Mouse (Mus musculus) limb, embryonic 11.5 days (tissue): ENCODE results near the gene Gigyf2. TPM values are rescaled to one million over a fixed set of nuclear protein-coding genes. Genes with fewer than 3 reads are reported as not detected.

Experiments used
- ATAC-seq: fragments of 200-750 bp; cut with Nextera tagmentation; 2 replicates; pipeline ENCODE4 v1.8.0; 2017; ENCODE audit warnings: low read depth; ENCODE audit not compliant: insufficient number of reproducible peaks, low FRiP score, low TSS enrichment
- DNase-seq: peaks from one replicate; pipeline ENCODE4 v3.0.0-alpha.2; 2015; ENCODE audit warnings: low spot score
- H3K27ac ChIP-seq: fragments of 300-500 bp; sonication (generic); replicated peaks from 2 replicates; pipeline ENCODE4 v1.5.1; 2014; ENCODE audit warnings: low read depth, mild to moderate bottlenecking, low read length
- H3K27me3 ChIP-seq: fragments of 300-500 bp; sonication (generic); 2 replicates; pipeline ENCODE4 v1.6.1; 2014; ENCODE audit warnings: mild to moderate bottlenecking, low read length, mixed read lengths; ENCODE audit not compliant: control insufficient read depth, insufficient read depth
- H3K36me3 ChIP-seq: fragments of 300-500 bp; sonication (generic); 2 replicates; pipeline ENCODE4 v1.6.1; 2014; ENCODE audit warnings: mild to moderate bottlenecking, low read length, moderate library complexity, mixed read lengths; ENCODE audit not compliant: control insufficient read depth, insufficient read depth
- H3K4me1 ChIP-seq: fragments of 300-500 bp; sonication (generic); 2 replicates; pipeline ENCODE4 v1.6.1; 2014; ENCODE audit warnings: low read length, mixed read lengths; ENCODE audit not compliant: control insufficient read depth, insufficient read depth
- H3K4me2 ChIP-seq: fragments of 300-500 bp; sonication (generic); 2 replicates; pipeline ENCODE4 v1.6.1; 2014; ENCODE audit warnings: low read depth, mild to moderate bottlenecking, moderate library complexity; ENCODE audit not compliant: severe bottlenecking
- H3K4me3 ChIP-seq: fragments of 300-500 bp; sonication (generic); 2 replicates; pipeline ENCODE4 v1.5.1; 2014; ENCODE audit warnings: low read depth, low read length
- H3K9ac ChIP-seq: fragments of 300-500 bp; sonication (generic); 2 replicates; pipeline ENCODE4 v1.6.1; 2014; ENCODE audit warnings: mild to moderate bottlenecking, low read length
- H3K9me3 ChIP-seq: fragments of 300-500 bp; sonication (generic); 2 replicates; pipeline ENCODE4 v1.6.1; 2016; ENCODE audit warnings: low read length; ENCODE audit not compliant: control insufficient read depth
- WGBS: fragments of 180-500 bp; shearing (Covaris S2); extraction: QIAGEN DNeasy Blood & Tissue Kit; methylation state at CpG from one replicate; pipeline ENCODE4 v1.1.7; 2014; 5-methylcytosine and 5-hydroxymethylcytosine counted together
- polyA plus RNA-seq: library from polyadenylated mRNA; unstranded; fragments of >200 nt; fragmentation: Nextera tagmentation; extraction: Ambion mirVana; gene quantifications from 2 replicates; pipeline ENCODE4 v1.2.1, GENCODE M21; 2014

The Gigyf2 gene
- polyA plus RNA-seq, 1 experiment from 2014 or later, result 47.3 TPM

DNA sequence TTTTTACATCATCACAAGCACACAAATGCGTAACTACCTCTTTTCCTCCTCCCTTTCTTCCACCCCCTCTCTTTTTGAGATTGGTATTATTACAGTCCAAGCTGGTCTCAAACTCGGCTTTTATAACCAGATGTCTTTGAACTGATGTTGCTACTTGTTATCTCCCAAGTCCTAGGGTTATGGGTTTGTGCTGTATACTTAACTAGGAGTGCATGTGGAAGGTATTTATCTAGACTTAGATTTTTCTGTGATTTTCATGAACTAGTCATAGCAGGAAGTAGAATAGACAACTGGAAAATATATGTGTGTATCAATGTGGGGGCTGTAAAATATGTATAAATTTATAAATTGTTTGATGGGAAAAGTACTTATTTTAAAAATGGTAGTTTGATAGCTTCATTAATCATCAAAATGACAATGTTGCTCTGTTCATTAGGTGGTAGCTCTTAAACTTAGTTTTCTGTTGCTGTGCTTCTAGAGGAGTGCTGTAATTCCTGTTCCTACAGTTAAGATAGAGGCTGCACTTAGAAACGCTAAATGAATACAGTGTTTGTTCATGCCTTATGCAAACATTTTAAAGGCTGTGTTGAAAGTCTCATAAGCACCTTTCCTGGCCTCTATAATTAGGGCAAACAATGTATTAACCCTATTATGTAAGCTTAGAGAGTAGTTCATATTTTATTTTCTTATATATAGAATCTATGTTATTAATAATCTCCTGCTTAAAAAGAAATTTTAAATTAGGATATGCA, 66.8 kb downstream of the Gigyf2 start:
- Histone ChIP-seq H3K4me2 (no peak overlapping the region), H3K9ac (no peak overlapping the region), H3K9me3 (no peaks in the 10 kb centered on the region), H3K27me3 (no peaks in the 10 kb centered on the region), H3K27ac (no peak overlapping the region), H3K4me3 (no peak overlapping the region), H3K4me1 (no peaks in the 10 kb centered on the region), H3K36me3 (peaks cover 4% of the 10 kb centered on the region; the same call in 1 of the 2 replicates)
- 91% methylated on average over 3 of the region's 3 CpGs for WGBS
- no peak for DNase-seq
- ATAC-seq, result no peak

- 40% methylated on average over 6 of the region's 6 CpGs for WGBS
- no peaks in the 10 kb centered on the region for H3K4me1 ChIP-seq
- no peak for ATAC-seq
- peaks cover 4% of the 10 kb centered on the region; the same call in 1 of the 2 replicates for H3K36me3 ChIP-seq
- no peak within 1 kb of the TSS for H3K4me3 ChIP-seq
- no peak within 1 kb of the TSS for H3K4me2 ChIP-seq
- no peak for DNase-seq
- no peaks in the 10 kb centered on the region for H3K9me3 ChIP-seq
- no peak within 1 kb of the TSS for H3K9ac ChIP-seq
- H3K27ac ChIP-seq, result no peak within 1 kb of the TSS
- H3K27me3 ChIP-seq, result no peaks in the 10 kb centered on the region
Measured at GRCm38 (mm10) chr1:87394594-87394993, 67.8 kb downstream of the Gigyf2 start, which contains the start of gene Kcnj13. Kcnj13 (minus strand) TSS chr1:87394729.

DNA sequence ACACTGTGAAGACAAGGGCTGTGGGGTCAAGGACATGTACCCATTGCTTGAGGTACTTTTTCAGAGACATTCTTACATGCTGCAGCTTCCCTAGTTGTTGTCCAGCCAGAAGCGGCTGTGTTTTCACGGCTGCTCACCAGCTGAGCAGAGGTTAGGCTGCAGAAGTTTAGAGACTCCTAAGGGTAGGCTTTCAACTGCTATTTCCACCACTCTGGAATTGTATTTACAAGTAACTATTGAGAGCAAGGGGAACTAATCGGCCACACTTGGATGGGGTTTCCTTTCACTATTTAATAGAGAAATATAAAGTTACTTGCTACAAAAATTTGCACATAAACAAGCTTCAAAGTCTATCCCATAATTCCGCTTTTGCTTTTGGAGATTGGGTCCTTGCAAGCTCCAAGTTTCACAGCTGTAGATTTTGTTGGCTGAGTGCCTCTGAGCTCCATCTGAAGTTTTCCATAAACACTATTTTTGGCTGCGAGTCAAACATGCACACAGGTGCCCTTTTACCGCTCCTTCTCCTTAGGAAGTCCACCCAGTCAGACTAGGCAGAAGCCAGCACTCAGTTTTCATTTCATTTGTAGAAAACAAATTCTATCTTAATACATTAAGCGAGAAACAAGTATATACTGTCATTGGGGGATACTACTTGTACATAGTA, 70.3 kb downstream of the Gigyf2 start:
- Histone ChIP-seq H3K27ac (no peak overlapping the region), H3K27me3 (no peaks in the 10 kb centered on the region), H3K9me3 (no peaks in the 10 kb centered on the region), H3K9ac (no peak overlapping the region), H3K4me1 (no peaks in the 10 kb centered on the region), H3K4me3 (no peak overlapping the region), H3K4me2 (no peak overlapping the region), H3K36me3 (no peaks in the 10 kb centered on the region; the same call in 1 of the 2 replicates)
- WGBS, result 85% methylated on average over 7 of the region's 7 CpGs
- DNase-seq, result no peak
- ATAC-seq, result no peak

- H3K27me3 ChIP-seq, result no peaks in the 10 kb centered on the region
- no peak overlapping the region for H3K9ac ChIP-seq
- H3K27ac ChIP-seq, result no peak overlapping the region
- ATAC-seq (no peak), DNase-seq (no peak)
- H3K4me3 ChIP-seq, result no peak overlapping the region
- H3K4me2 ChIP-seq, result no peak overlapping the region
- no peaks in the 10 kb centered on the region for H3K9me3 ChIP-seq
- H3K4me1 ChIP-seq, result no peaks in the 10 kb centered on the region
- peaks cover 10% of the 10 kb centered on the region for H3K36me3 ChIP-seq
- 98% methylated on average over 1 of the region's 1 CpGs for WGBS
Measured at GRCm38 (mm10) chr1:87404710-87405109, 77.9 kb downstream of the Gigyf2 start.

- ATAC-seq (no peak), DNase-seq (no peak)
- Histone ChIP-seq H3K4me1 (no peaks in the 10 kb centered on the region), H3K36me3 (peaks cover 10% of the 10 kb centered on the region), H3K4me3 (no peak overlapping the region), H3K9me3 (no peaks in the 10 kb centered on the region), H3K27ac (no peak overlapping the region), H3K27me3 (no peaks in the 10 kb centered on the region), H3K4me2 (no peak overlapping the region), H3K9ac (no peak overlapping the region)
Measured at GRCm38 (mm10) chr1:87406012-87406411, 79.2 kb downstream of the Gigyf2 start.

DNA sequence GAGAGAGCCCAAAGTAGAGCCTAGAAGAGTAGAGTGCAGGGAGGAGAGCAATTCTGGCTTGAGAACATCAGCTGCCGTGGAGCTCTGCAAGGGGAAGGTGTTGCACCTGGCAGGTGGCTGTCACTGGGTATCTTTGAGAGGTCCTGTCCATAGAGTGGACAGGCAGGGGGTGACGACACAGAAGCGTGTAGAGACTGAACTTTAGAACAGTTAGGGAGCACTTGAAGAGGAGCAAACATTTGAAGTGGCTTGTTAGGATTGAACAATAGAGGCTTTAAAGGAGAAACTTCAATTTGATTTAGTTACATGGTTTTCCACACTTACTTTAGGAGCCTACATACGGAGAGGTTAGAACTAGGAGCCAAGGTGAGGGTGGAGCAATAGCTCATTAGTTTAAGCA, 82.6 kb downstream of the Gigyf2 start:
- H3K4me2 ChIP-seq, result no peak overlapping the region
- WGBS, result 93% methylated on average over 4 of the region's 4 CpGs
- no peak overlapping the region for H3K4me3 ChIP-seq
- H3K27me3 ChIP-seq, result no peaks in the 10 kb centered on the region
- H3K9me3 ChIP-seq, result no peaks in the 10 kb centered on the region
- ATAC-seq (no peak), DNase-seq (no peak)
- H3K9ac ChIP-seq, result no peak overlapping the region
- H3K4me1 ChIP-seq, result no peaks in the 10 kb centered on the region
- no peak overlapping the region for H3K27ac ChIP-seq
- H3K36me3 ChIP-seq, result peaks cover 10% of the 10 kb centered on the region

DNA sequence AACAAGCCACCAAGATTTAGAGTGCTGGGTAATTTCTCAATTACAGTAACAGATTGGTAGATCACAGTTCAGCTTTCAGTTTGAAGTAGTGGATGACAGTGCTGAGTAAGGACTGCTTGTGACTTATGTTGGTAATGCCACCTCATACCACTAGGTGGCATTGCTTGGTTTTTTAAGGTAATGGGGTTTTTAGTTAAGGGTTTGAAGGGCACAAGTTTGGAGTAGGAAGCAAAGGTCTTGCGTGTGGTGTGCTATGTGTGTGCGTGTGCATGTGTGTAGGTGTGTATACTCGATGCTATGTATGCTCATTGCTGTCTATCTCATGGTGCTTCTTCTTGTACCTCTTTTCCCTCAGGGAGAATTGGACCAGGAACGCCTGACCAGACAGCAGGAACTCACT, 91.9 kb downstream of the Gigyf2 start:
- Histone ChIP-seq H3K4me3 (no peak overlapping the region), H3K36me3 (peaks cover 16% of the 10 kb centered on the region), H3K4me2 (no peak overlapping the region), H3K27ac (no peak overlapping the region), H3K27me3 (no peaks in the 10 kb centered on the region), H3K9me3 (no peaks in the 10 kb centered on the region), H3K4me1 (no peaks in the 10 kb centered on the region), H3K9ac (no peak overlapping the region)
- no peak for ATAC-seq
- peak; percentile 38 for DNase-seq
- WGBS, result 85% methylated on average over 4 of the region's 4 CpGs

DNA sequence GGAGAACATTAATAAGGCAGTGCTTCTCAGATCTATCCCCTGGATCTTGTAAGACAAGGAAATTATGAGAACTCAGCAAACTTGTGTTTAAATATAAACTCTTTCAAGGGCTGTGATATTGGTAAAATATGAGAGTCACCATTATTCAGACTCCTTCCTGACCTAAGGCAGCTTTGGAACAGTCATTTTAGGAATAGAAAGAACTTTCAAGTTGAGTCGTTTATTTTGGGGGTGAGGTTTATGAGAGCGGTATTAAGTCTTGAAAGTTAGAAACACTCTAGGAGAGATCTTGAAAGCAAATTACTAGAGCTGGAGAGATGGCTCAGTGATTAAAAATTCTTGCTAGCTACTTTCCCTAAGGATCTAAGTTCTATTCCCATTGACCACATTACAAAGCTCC, 108.3 kb downstream of the Gigyf2 start:
- Histone ChIP-seq H3K4me1 (no peaks in the 10 kb centered on the region), H3K27me3 (no peaks in the 10 kb centered on the region), H3K36me3 (peaks cover 13% of the 10 kb centered on the region), H3K4me2 (no peak overlapping the region), H3K27ac (no peak overlapping the region), H3K9ac (no peak overlapping the region), H3K4me3 (no peak overlapping the region), H3K9me3 (no peaks in the 10 kb centered on the region)
- WGBS, result 97% methylated on average over 2 of the region's 2 CpGs
- DNase-seq (no peak), ATAC-seq (no peak)
